Mouse (Mus musculus) midbrain, embryonic 14.5 days (tissue): ENCODE results near the gene Cyb5r3. TPM values are rescaled to one million over a fixed set of nuclear protein-coding genes. Genes with fewer than 3 reads are reported as not detected.

Experiments
- ATAC-seq: fragments of 200-750 bp; cut with Nextera tagmentation; 2 replicates; pipeline ENCODE4 v1.8.0; 2017; ENCODE audit warnings: moderate number of reproducible peaks, moderate library complexity; ENCODE audit not compliant: low FRiP score, low TSS enrichment
- DNase-seq: peaks from one replicate; pipeline ENCODE4 v3.0.0-alpha.2; 2015
- H3K27ac ChIP-seq: fragments of 300-500 bp; sonication (generic); replicated peaks from 2 replicates; pipeline ENCODE4 v1.5.1; 2014; ENCODE audit warnings: mild to moderate bottlenecking, low read depth, low read length, moderate library complexity
- H3K27me3 ChIP-seq: fragments of 300-500 bp; sonication (generic); 2 replicates; pipeline ENCODE4 v1.6.1; 2014; ENCODE audit warnings: low read length, control low read depth, mixed read lengths; ENCODE audit not compliant: control insufficient read depth, insufficient read depth
- H3K36me3 ChIP-seq: fragments of 300-500 bp; sonication (generic); 2 replicates; pipeline ENCODE4 v1.6.1; 2014; ENCODE audit warnings: low read length, control low read depth; ENCODE audit not compliant: control insufficient read depth, insufficient read depth
- H3K4me1 ChIP-seq: fragments of 300-500 bp; sonication (generic); 2 replicates; pipeline ENCODE4 v1.6.1; 2014; ENCODE audit warnings: mild to moderate bottlenecking, antibody characterized with exemption, low read length, control low read depth; ENCODE audit not compliant: control insufficient read depth, insufficient read depth
- H3K4me2 ChIP-seq: fragments of 300-500 bp; sonication (generic); 2 replicates; pipeline ENCODE4 v1.6.1; 2014; ENCODE audit warnings: mild to moderate bottlenecking, low read length, moderate library complexity
- H3K4me3 ChIP-seq: fragments of 300-500 bp; sonication (generic); replicated peaks from 2 replicates; pipeline ENCODE4 v1.5.1; 2014; ENCODE audit warnings: low read depth, low read length
- H3K9ac ChIP-seq: fragments of 300-500 bp; sonication (generic); replicated peaks from 2 replicates; pipeline ENCODE4 v1.6.1; 2014; ENCODE audit warnings: mild to moderate bottlenecking, low read length, moderate library complexity
- H3K9me3 ChIP-seq: fragments of 300-500 bp; sonication (generic); 2 replicates; pipeline ENCODE4 v1.6.1; 2016; ENCODE audit warnings: low read length, control low read depth, mixed read lengths; ENCODE audit not compliant: control insufficient read depth
- WGBS: fragments of 180-500 bp; shearing (Covaris S2); extraction: QIAGEN DNeasy Blood & Tissue Kit; methylation state at CpG from one replicate; pipeline ENCODE4 v1.1.7; 2014; 5-methylcytosine and 5-hydroxymethylcytosine counted together
- polyA plus RNA-seq: library from polyadenylated mRNA; unstranded; fragments of >200 nt; fragmentation: Nextera tagmentation; extraction: Ambion mirVana; gene quantifications from 2 replicates; pipeline ENCODE4 v1.2.1, GENCODE M21; 2014

The Cyb5r3 gene
- polyA plus RNA-seq, 1 experiment from 2014 or later = 107 TPM

DNA sequence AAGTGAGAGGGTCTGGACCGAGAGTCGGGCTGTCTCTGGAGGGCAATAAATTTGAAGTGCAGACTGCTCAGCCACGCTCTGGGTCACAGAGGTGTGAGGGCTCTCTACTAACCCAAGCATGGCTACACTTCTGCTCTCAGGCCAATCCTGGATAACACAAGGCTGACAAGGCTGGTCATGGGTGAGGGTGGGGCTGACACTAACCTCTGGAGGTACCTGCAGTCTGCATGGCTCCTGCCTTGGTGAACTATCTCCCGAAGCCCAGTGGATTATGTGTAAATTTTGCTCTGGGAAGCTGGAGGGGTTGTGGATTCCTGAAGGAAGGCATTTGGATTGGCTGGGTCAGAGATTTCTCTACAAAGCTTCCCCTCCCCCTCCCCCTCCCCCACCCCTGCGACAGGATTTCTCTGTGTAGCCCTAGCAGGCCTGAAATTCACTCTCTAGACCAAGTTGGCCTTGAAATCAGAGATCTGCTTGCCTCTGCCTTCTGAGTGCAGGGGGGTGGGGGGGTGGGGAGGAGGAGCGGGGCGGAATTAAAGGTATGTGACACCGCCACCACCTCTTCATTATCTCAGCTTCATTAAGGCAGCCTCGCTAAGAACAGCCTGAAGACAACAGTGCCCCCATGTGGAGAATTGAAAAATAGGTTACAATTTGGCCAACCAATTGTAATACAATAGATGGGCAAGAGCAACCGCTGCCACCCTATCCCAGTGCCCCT lies 32.5 kb upstream of the Cyb5r3 start:
- no peak overlapping the region for H3K4me3 ChIP-seq
- DNase-seq (peak; percentile 82), ATAC-seq (no peak)
- no peak overlapping the region for H3K27ac ChIP-seq
- H3K4me1 ChIP-seq = 0 out of 2 replicates have a peak, but pooled peaks cover 2% of the 10 kb centered on the region
- no peaks in the 10 kb centered on the region for H3K36me3 ChIP-seq
- no peaks in the 10 kb centered on the region for H3K27me3 ChIP-seq
- WGBS = 30% methylated on average over 10 of the region's 10 CpGs
- H3K9ac ChIP-seq = no peak overlapping the region
- no peaks in the 10 kb centered on the region for H3K9me3 ChIP-seq
- H3K4me2 ChIP-seq = peak overlapping the region; percentile 21; the same call in 1 of the 2 replicates

DNA sequence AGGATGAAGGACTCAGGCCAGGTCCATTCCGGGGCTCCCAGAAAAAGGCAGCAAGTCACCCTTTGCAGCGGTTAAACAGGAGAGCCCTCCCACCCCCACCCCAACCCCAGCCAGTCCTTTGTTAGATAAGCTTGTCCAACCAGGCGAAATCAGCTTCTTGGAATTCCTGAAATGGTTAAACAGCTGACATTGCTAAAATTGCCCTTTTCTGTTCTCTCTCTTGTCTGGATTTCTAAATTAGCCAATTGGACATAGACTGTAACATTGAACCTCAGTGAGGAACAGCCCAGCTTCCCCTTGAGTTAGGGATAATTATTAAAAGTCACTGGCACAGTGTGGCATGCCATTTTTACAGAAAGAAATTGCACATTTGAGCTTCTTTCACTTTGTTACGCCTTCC lies 30.0 kb upstream of the Cyb5r3 start:
- Histone ChIP-seq H3K27ac (no peak overlapping the region), H3K4me1 (no peaks in the 10 kb centered on the region), H3K36me3 (no peaks in the 10 kb centered on the region), H3K9ac (no peak overlapping the region), H3K27me3 (no peaks in the 10 kb centered on the region), H3K4me2 (no peak overlapping the region), H3K9me3 (no peaks in the 10 kb centered on the region), H3K4me3 (no peak overlapping the region)
- WGBS = 64% methylated on average over 4 of the region's 4 CpGs
- ATAC-seq (no peak), DNase-seq (no peak)

DNA sequence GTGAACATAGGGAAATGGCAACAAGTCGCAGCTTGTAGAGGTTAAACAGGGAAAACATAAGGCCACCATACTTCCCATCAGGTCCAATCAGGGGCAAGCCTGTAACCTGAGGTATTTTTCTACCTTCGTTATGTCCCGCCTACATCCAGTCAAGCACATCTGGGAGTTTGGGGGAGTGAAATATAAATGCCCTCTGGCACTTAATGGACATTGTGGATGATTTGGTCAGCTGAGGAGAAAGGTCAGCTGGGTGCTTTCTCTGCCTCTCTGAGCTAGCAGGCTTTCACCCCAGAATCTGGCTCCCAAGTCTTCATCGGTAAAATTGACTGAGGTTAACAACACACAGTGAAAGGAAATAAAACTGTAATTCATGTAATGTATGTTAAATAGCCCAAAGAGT lies 21.0 kb upstream of the Cyb5r3 start:
- Histone ChIP-seq H3K27me3 (no peaks in the 10 kb centered on the region), H3K4me2 (no peak overlapping the region), H3K36me3 (no peaks in the 10 kb centered on the region), H3K9ac (no peak overlapping the region), H3K9me3 (no peaks in the 10 kb centered on the region), H3K4me1 (no peaks in the 10 kb centered on the region), H3K4me3 (no peak overlapping the region), H3K27ac (no peak overlapping the region)
- ATAC-seq = no peak
- no peak for DNase-seq
- WGBS = 96% methylated on average over 4 of the region's 4 CpGs

DNA sequence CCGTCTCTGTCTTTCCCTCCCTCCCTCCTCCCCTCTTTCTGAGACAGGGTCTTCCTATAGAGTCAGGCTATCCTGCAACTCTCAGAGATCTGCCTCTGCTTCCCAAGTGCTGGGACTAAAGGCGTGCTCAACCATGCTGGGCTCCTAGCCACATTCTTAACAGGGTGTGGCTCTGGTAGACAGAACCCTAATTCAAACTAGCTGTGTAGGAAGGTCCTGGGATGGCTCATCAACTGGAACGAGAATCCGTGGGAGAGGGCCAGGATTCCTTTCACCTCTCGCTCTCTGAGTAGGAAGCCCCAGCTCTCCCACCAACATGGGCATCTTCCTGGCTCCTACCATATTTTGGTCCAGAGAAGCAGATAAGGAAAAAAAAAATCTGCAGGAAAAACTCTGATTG lies 10.0 kb upstream of the Cyb5r3 start:
- H3K9me3 ChIP-seq = no peaks in the 10 kb centered on the region
- ATAC-seq = no peak
- no peaks in the 10 kb centered on the region for H3K27me3 ChIP-seq
- no peak overlapping the region for H3K4me2 ChIP-seq
- H3K9ac ChIP-seq = no peak overlapping the region
- no peak overlapping the region for H3K27ac ChIP-seq
- no peak for DNase-seq
- no peak overlapping the region for H3K4me3 ChIP-seq
- 67% methylated on average over 5 of the region's 5 CpGs for WGBS
- H3K4me1 ChIP-seq = no peaks in the 10 kb centered on the region
- no peaks in the 10 kb centered on the region for H3K36me3 ChIP-seq

DNA sequence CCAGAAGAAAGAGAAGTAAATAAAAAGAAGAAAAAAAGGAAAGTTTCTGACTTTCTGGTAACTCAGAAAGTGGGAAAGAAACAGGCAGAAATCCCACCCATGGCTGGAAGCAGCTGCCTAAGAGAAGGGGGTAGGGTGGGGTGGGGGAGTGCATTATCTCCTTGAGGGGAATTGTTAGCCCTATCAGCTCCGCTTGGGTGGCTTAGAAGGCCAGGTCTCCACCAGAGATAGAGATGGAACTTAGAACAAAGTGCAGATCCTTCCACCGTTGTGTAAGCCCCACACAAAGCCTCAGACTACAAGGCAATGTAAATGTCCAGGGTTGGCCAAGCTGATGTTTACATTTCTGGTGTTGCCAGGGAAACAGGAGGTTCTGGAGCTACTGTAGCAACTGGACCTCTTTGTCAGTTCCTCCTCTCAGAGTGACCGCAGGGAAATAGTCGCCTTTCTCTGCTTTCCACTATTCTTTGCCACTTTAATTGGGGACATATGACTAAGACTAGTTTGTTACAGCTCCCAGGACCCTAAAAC lies 9.5 kb upstream of the Cyb5r3 start:
- H3K4me2 ChIP-seq = no peak overlapping the region
- DNase-seq = peak; percentile 21
- no peak overlapping the region for H3K4me3 ChIP-seq
- no peak for ATAC-seq
- no peak overlapping the region for H3K9ac ChIP-seq
- WGBS = 42% methylated on average over 4 of the region's 4 CpGs
- H3K9me3 ChIP-seq = no peaks in the 10 kb centered on the region
- no peaks in the 10 kb centered on the region for H3K27me3 ChIP-seq
- H3K27ac ChIP-seq = no peak overlapping the region
- no peaks in the 10 kb centered on the region for H3K4me1 ChIP-seq
- H3K36me3 ChIP-seq = no peaks in the 10 kb centered on the region

DNA sequence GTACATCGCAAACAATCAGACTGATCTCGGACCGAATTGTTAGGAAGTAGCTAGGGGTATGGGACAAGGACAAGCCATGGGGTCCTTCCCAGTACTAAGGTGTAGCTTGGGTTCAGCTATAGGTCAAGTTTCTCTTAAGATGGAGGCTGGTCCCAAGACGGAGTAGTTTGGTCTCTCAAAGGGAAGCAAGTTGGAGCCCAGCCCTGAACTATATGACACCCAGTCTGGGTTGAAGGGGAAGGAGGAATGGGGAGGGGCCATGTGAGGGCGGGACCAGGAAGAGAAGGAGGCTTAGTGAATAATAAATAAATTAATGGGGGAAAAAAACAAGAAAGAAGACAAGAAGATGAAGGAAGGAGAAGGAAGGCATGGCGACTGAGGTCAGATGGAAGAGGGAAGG lies 7.6 kb upstream of the Cyb5r3 start:
- no peaks in the 10 kb centered on the region for H3K4me1 ChIP-seq
- no peak overlapping the region for H3K4me3 ChIP-seq
- H3K9me3 ChIP-seq = no peaks in the 10 kb centered on the region
- H3K9ac ChIP-seq = no peak overlapping the region
- ATAC-seq (no peak), DNase-seq (no peak)
- H3K36me3 ChIP-seq = no peaks in the 10 kb centered on the region
- no peak overlapping the region for H3K27ac ChIP-seq
- H3K27me3 ChIP-seq = no peaks in the 10 kb centered on the region
- H3K4me2 ChIP-seq = no peak overlapping the region
- 92% methylated on average over 6 of the region's 6 CpGs for WGBS

DNA sequence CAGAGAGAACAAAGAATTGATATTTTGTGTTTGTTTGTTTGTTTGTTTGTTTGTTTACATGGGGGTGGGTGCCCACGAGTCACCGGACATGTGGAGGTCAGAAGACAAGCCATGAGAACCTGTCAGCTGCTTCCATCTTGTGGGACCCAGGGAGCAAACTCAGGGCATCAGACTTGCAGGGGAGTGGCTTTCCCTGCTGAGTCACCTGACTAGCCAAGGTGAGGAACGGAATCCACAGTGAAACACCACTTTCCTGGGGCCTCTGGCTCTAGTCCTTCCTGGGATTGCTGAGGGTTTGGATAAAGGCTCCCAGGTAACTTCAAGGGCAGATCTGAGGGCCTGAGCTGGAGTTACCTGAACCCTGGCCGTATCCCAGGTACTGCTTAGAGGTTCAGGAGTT lies 4.3 kb upstream of the Cyb5r3 start:
- 84% methylated on average over 4 of the region's 4 CpGs for WGBS
- Histone ChIP-seq H3K9me3 (no peaks in the 10 kb centered on the region), H3K27me3 (no peaks in the 10 kb centered on the region), H3K4me1 (peaks cover 5% of the 10 kb centered on the region; the same call in 1 of the 2 replicates), H3K4me2 (no peak overlapping the region), H3K9ac (no peak overlapping the region), H3K36me3 (no peaks in the 10 kb centered on the region), H3K4me3 (no peak overlapping the region), H3K27ac (no peak overlapping the region)
- ATAC-seq (no peak), DNase-seq (no peak)

DNA sequence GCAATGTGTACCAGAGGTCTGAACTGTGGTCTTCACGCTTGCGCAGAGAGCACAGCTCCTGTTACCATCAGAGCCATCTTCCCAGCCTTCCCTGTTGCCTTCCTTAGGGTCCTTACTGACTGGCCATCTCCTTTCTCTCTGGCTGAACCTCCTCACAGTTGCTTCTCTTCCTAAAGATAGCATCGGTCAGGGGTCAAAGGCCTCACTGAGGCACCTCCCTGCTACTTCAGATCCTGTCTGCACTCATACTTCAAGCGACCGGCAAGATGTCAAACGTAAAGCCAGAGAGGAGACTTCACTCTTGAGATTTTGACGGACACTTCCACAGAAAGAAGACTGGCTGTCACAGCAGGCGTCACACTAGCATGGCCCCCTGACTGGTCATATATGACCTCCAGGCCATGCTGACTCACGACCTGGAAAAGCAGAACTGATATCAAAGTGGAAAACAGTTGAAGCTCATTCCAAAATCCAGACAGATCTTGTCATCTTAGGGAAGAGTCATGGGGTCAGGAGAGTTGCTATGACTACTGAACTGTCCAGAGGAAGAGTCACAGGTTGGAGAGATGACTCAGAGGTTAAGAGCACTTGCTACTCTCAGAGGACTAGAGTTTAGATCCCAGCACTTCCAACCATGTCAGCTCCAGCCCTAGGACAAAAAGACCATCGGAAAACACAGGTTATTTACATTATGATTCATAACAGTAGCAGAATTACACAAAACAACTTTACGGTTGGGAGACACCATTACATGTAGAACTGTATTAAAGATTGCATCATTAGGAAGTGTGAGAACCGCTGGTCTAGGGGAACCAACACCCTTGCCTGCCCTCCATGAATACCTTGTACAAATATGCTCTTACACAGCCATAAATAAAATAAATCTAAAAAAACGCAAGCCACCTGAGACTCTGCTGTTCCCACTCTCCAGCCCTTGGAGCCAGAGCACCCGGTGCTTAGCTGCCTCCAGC lies 1.8 kb upstream of the Cyb5r3 start:
- H3K9ac ChIP-seq = no peak overlapping the region
- no peak overlapping the region for H3K4me2 ChIP-seq
- ATAC-seq = no peak
- no peak overlapping the region for H3K27ac ChIP-seq
- H3K36me3 ChIP-seq = no peaks in the 10 kb centered on the region
- 93% methylated on average over 14 of the region's 14 CpGs for WGBS
- H3K27me3 ChIP-seq = no peaks in the 10 kb centered on the region
- H3K4me3 ChIP-seq = no peak overlapping the region
- H3K4me1 ChIP-seq = peaks cover 19% of the 10 kb centered on the region
- H3K9me3 ChIP-seq = no peaks in the 10 kb centered on the region
- DNase-seq = no peak
